Mouse (Mus musculus): Measurements from ENCODE around the gene Rab22a. TPM values are rescaled to one million over a fixed set of nuclear protein-coding genes. Genes with fewer than 3 reads are reported as not detected.

The Rab22a gene
- polyA plus RNA-seq, 1 experiment from 2014 or later = 32.0 TPM

DNA sequence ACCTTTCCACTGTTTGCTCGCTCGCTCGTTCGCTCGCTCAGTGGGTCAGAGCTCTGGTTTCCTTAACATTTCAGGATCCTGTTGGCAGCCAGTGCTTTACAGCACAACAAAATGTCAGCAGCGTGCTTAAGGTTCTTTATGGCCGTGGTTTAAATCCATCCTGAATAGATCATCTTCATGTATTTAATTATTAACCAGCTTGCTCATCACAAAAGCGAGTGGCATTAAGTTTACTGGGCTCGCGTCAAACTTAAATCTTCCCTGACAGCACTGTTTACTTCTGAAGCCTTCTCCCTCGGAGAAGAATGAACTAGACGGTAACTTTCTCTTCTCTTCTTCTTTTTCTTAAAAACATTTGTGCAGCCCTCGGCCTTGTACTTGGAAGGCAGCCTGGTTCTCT is 82.5 kb downstream of the Rab22a start:
- 86% methylated on average over 13 of the region's 13 CpGs for WGBS
- Histone ChIP-seq H3K9me3 (replicated peaks; ENCODE audit: control insufficient read depth, low read length) (peaks cover 6% of the 10 kb centered on the region; the same call in 1 of the 2 replicates), H3K27me3 (ENCODE audit: control insufficient read depth, insufficient read depth, low read length) (no peaks in the 10 kb centered on the region), H3K27ac (ENCODE audit: low read length) (no peak overlapping the region), H3K4me2 (ENCODE audit: low read depth, low read length) (no peak overlapping the region), H3K9ac (ENCODE audit: low read length) (no peak overlapping the region), H3K4me3 (ENCODE audit: low read length) (no peak overlapping the region), H3K36me3 (ENCODE audit: control insufficient read depth, insufficient read depth) (peaks cover 8% of the 10 kb centered on the region; the same call in 1 of the 2 replicates), H3K4me1 (ENCODE audit: control insufficient read depth, insufficient read depth, low read length) (peaks cover 10% of the 10 kb centered on the region)
- ATAC-seq (replicated peaks; ENCODE audit: extremely low read depth, insufficient read depth, low FRiP score) = no peak

DNA sequence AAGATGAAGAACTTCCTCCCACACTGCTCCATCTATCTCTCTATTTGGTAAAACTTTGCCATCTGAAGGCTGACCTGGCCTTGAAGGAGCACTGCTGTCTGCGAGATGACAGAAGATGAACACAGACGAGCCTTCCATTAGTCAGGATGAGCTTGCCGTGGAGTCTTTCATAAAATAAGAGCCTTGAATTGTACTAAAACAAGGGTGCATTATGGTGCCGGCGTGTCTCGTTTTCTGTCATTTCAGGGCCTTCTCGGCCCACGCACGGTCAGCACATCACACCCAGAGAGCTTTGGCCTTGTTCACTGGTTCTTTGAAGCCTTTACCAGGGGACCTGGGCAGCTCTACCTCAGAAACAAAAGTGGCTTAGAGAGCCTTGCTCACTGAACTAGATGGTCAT is 83.2 kb downstream of the Rab22a start:
- Histone ChIP-seq H3K27ac (ENCODE audit: low read length) (no peak overlapping the region), H3K4me1 (ENCODE audit: control insufficient read depth, insufficient read depth, low read length) (peaks cover 10% of the 10 kb centered on the region), H3K4me2 (ENCODE audit: low read depth, low read length) (no peak overlapping the region), H3K36me3 (ENCODE audit: control insufficient read depth, insufficient read depth) (peaks cover 9% of the 10 kb centered on the region; the same call in 1 of the 2 replicates), H3K4me3 (ENCODE audit: low read length) (no peak overlapping the region), H3K9me3 (replicated peaks; ENCODE audit: control insufficient read depth, low read length) (peaks cover 6% of the 10 kb centered on the region; the same call in 1 of the 2 replicates), H3K9ac (ENCODE audit: low read length) (no peak overlapping the region), H3K27me3 (ENCODE audit: control insufficient read depth, insufficient read depth, low read length) (no peaks in the 10 kb centered on the region)
- 89% methylated on average over 9 of the region's 9 CpGs for WGBS
- no peak for ATAC-seq (replicated peaks; ENCODE audit: extremely low read depth, insufficient read depth, low FRiP score)

DNA sequence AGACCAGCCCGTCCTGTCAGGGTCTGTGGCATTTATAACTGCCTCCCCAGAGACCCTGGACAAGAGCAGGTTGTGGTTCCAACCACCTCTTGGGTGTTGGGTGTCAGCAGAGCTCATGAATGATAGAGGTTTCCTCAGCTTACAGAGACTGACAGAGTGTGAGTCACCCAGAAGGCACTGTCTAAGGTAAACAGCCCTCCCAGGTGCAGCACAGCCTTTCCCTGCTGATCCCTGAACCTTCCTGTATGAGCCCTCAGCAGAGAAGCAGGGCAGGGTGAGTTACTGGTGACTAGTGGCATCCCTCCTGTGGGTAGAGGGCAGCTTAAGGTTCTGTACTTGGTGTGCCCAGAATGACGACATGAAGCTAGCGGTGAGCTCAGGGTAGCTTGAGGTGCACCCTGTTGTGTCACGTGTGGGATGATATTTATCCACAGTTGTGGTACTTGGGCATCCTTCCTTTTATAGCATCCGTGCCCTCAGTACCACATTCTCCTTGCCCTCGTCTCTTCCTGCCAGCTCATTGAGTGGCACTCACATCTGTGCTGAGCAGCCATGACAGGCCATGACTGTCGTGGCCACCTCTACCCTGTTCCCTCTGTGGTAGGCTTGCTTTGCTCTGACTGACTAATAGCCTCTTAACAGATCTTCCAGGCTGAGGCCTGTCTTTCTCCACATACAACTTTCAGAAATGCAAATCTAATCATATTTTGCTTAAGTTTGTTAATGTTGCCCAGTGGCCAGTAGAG is 84.7 kb downstream of the Rab22a start:
- H3K27ac ChIP-seq (ENCODE audit: low read length) = no peak overlapping the region
- peaks cover 7% of the 10 kb centered on the region for H3K4me1 ChIP-seq (ENCODE audit: control insufficient read depth, insufficient read depth, low read length)
- no peaks in the 10 kb centered on the region for H3K27me3 ChIP-seq (ENCODE audit: control insufficient read depth, insufficient read depth, low read length)
- H3K9ac ChIP-seq (ENCODE audit: low read length) = no peak overlapping the region
- peaks cover 6% of the 10 kb centered on the region; the same call in 1 of the 2 replicates for H3K9me3 ChIP-seq (replicated peaks; ENCODE audit: control insufficient read depth, low read length)
- H3K4me3 ChIP-seq (ENCODE audit: low read length) = no peak overlapping the region
- whole genome bisulfite sequencing = 81% methylated on average over 7 of the region's 7 CpGs
- peaks cover 6% of the 10 kb centered on the region; the same call in 1 of the 2 replicates for H3K36me3 ChIP-seq (ENCODE audit: control insufficient read depth, insufficient read depth)
- ATAC-seq (replicated peaks; ENCODE audit: extremely low read depth, insufficient read depth, low FRiP score) = no peak
- no peak overlapping the region for H3K4me2 ChIP-seq (ENCODE audit: low read depth, low read length)

DNA sequence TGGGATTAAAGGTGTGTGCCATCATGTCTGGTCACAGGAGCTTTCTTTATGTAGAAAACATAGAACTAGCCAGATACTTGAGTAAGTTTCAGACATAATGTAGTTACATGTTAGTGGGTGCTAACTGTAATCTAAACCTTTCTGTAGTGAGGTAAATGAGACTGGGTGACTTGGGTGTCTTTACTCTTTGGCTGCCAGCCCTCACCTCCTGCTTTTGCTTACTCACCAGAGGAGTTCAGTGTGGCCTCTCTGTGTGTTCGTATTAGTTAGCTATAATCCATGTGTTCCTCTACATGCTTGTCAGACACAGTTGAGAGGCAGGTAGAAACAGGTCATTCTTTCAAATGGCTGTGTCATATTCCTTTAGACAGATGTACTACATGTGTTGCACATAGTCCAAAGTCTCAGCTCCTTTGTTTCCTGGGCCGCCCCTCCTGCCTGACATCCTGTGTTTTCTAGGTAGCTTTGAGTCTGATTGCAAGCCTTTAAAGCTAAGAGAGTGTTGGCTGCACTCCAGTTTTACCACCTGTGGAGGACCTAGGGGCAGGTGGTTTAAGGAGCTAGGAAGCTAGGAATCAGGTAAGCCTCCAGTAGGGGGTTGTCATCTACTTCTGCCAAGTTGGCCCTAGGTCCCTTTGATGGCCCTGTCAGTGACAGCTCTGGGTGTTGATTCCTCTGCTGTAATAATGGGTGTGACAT is 89.5 kb downstream of the Rab22a start:
- peak; percentile 37; the same call in 1 of the 2 replicates for ATAC-seq (replicated peaks; ENCODE audit: extremely low read depth, insufficient read depth, low FRiP score)
- H3K9me3 ChIP-seq (replicated peaks; ENCODE audit: control insufficient read depth, low read length) = peaks cover 6% of the 10 kb centered on the region; the same call in 1 of the 2 replicates
- WGBS = 81% methylated on average over 2 of the region's 2 CpGs
- H3K27ac ChIP-seq (ENCODE audit: low read length) = no peak overlapping the region
- no peak overlapping the region for H3K4me3 ChIP-seq (ENCODE audit: low read length)
- H3K36me3 ChIP-seq (ENCODE audit: control insufficient read depth, insufficient read depth) = peaks cover 6% of the 10 kb centered on the region; the same call in 1 of the 2 replicates
- H3K4me1 ChIP-seq (ENCODE audit: control insufficient read depth, insufficient read depth, low read length) = peaks cover 8% of the 10 kb centered on the region
- H3K4me2 ChIP-seq (ENCODE audit: low read depth, low read length) = no peak overlapping the region
- no peak overlapping the region for H3K9ac ChIP-seq (ENCODE audit: low read length)
- H3K27me3 ChIP-seq (ENCODE audit: control insufficient read depth, insufficient read depth, low read length) = no peaks in the 10 kb centered on the region

DNA sequence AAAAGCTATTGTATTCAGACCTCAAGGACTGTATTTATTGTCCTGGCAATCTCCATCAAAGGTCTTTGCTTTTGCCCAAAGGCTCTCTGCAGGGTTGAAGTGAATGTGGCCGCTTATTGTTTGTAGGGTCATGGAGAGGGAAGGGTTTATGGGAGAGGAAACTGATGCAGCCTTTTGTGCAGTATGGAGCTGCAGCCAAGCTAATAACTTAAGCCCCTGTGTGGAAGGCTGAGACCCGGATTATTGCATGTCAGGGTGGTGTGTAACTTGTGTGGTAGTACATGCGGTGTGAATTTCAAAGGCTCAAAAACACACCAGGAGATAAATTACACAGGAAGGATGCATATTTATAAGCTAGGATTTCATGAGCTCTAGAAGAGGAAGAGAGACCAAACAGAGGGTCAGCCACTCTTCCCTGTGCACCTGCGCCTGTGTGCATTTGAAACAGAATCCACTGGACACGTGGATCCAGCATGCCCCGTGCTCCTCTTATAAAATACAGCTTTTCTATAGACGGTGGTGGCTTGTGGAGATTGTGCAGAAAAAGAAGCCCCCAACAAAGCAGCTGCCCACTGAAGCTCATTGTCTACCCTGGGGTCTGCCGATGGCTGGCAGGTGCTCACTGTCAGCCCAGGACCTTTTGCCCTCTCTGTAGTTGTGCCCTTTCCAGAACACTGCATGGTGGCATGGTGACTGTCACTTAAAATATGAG is 96.0 kb downstream of the Rab22a start:
- WGBS = 77% methylated on average over 8 of the region's 8 CpGs
- no peaks in the 10 kb centered on the region for H3K36me3 ChIP-seq (ENCODE audit: control insufficient read depth, insufficient read depth)
- no peaks in the 10 kb centered on the region for H3K9me3 ChIP-seq (replicated peaks; ENCODE audit: control insufficient read depth, low read length)
- no peaks in the 10 kb centered on the region for H3K27me3 ChIP-seq (ENCODE audit: control insufficient read depth, insufficient read depth, low read length)
- no peak overlapping the region for H3K4me2 ChIP-seq (ENCODE audit: low read depth, low read length)
- H3K4me3 ChIP-seq (ENCODE audit: low read length) = no peak overlapping the region
- no peak overlapping the region for H3K9ac ChIP-seq (ENCODE audit: low read length)
- H3K27ac ChIP-seq (ENCODE audit: low read length) = no peak overlapping the region
- peaks cover 16% of the 10 kb centered on the region for H3K4me1 ChIP-seq (ENCODE audit: control insufficient read depth, insufficient read depth, low read length)
- no peak for ATAC-seq (replicated peaks; ENCODE audit: extremely low read depth, insufficient read depth, low FRiP score)

Small RNA genes lying within 50 kb of the gene (microRNA-seq; reads per million reads assigned to microRNA genes)
- gene Mir6340 = not detected

Other genes with a start within 250 kb of the Rab22a start
- not detected in 2 replicates for gene 1700021F07Rik, start 137.2 kb upstream of the Rab22a start, polyA plus RNA-seq (2015; fragmentation: Nextera tagmentation; extraction: Ambion mirVana)
- not detected in 2 replicates for gene Ankrd60, start 81.4 kb upstream of the Rab22a start, polyA plus RNA-seq (2015; fragmentation: Nextera tagmentation; extraction: Ambion mirVana)
- gene 1700010B08Rik, start 59.7 kb downstream of the Rab22a start, polyA plus RNA-seq (2015; fragmentation: Nextera tagmentation; extraction: Ambion mirVana) = not detected in 2 replicates
- gene Vapb, start 77.8 kb downstream of the Rab22a start, polyA plus RNA-seq (2015; fragmentation: Nextera tagmentation; extraction: Ambion mirVana) = 13.3 and 20.7 TPM in 2 replicates

All from heart, embryonic 16.5 days (tissue).